Mouse (Mus musculus) forebrain, embryonic 13.5 days (tissue): ENCODE data around the gene Akr1a1. TPM values are rescaled to one million over a fixed set of nuclear protein-coding genes. Genes with fewer than 3 reads are reported as not detected.
"Not testable (repeated sequence)": the region's sequence is repeated elsewhere in the genome, so short reads cannot be mapped to it uniquely, and the experiment has no call there.

ENCODE experiments used
- ATAC-seq: fragments of 200-750 bp; cut with Nextera tagmentation; 2 replicates; pipeline ENCODE4 v1.8.0; 2017
- H3K27ac ChIP-seq: fragments of 300-500 bp; sonication (generic); 2 replicates; pipeline ENCODE4 v1.5.1; 2015; ENCODE audit warnings: inconsistent platforms, mild to moderate bottlenecking, moderate library complexity
- H3K27me3 ChIP-seq: fragments of 300-500 bp; sonication (generic); 2 replicates; pipeline ENCODE4 v1.6.1; 2015; ENCODE audit warnings: mild to moderate bottlenecking, inconsistent platforms
- H3K36me3 ChIP-seq: fragments of 300-500 bp; sonication (generic); 2 replicates; pipeline ENCODE4 v1.6.1; 2015; ENCODE audit warnings: mild to moderate bottlenecking, inconsistent platforms; ENCODE audit not compliant: poor library complexity, severe bottlenecking
- H3K4me1 ChIP-seq: fragments of 300-500 bp; sonication (generic); 2 replicates; pipeline ENCODE4 v1.6.1; 2015; ENCODE audit warnings: inconsistent platforms
- H3K4me2 ChIP-seq: fragments of 300-500 bp; sonication (generic); 2 replicates; pipeline ENCODE4 v1.6.1; 2015; ENCODE audit warnings: inconsistent platforms, mild to moderate bottlenecking, moderate library complexity
- H3K4me3 ChIP-seq: fragments of 300-500 bp; sonication (generic); 2 replicates; pipeline ENCODE4 v1.5.1; 2015; ENCODE audit warnings: mild to moderate bottlenecking, inconsistent platforms
- H3K9ac ChIP-seq: fragments of 300-500 bp; sonication (generic); 2 replicates; pipeline ENCODE4 v1.6.1; 2015; ENCODE audit warnings: mild to moderate bottlenecking, inconsistent platforms
- H3K9me3 ChIP-seq: fragments of 300-500 bp; sonication (generic); replicated peaks from 2 replicates; pipeline ENCODE4 v1.6.1; 2016; ENCODE audit warnings: inconsistent platforms
- WGBS: fragments of 180-500 bp; shearing (Covaris S2); methylation state at CpG from one replicate; pipeline ENCODE4 v1.1.7; 2015; 5-methylcytosine and 5-hydroxymethylcytosine counted together
- polyA plus RNA-seq: library from polyadenylated mRNA; unstranded; fragments of >200 nt; fragmentation: Nextera tagmentation; extraction: Ambion mirVana; gene quantifications from 2 replicates; pipeline ENCODE4 v1.2.1, GENCODE M21; 2015

Akr1a1 gene
- polyA plus RNA-seq, 1 experiment from 2014 or later, result 657 TPM

GRCm38 (mm10) chr4:116679141-116679540, 27.7 kb upstream of the Akr1a1 start:
- ATAC-seq, result no peak
- Histone ChIP-seq H3K36me3 (no peaks in the 10 kb centered on the region), H3K4me2 (no peak overlapping the region), H3K27ac (no peak overlapping the region), H3K9me3 (no peaks in the 10 kb centered on the region), H3K27me3 (no peaks in the 10 kb centered on the region), H3K4me3 (no peak overlapping the region), H3K9ac (no peak overlapping the region), H3K4me1 (no peaks in the 10 kb centered on the region)
- WGBS, result 64% methylated on average over 5 of the region's 5 CpGs

GRCm38 (mm10) chr4:116677808-116678207, 26.3 kb upstream of the Akr1a1 start:
- Histone ChIP-seq H3K4me2 (no peak overlapping the region), H3K27me3 (no peaks in the 10 kb centered on the region), H3K4me1 (no peaks in the 10 kb centered on the region), H3K27ac (no peak overlapping the region), H3K36me3 (no peaks in the 10 kb centered on the region), H3K9me3 (no peaks in the 10 kb centered on the region), H3K9ac (no peak overlapping the region), H3K4me3 (no peak overlapping the region)
- 81% methylated on average over 1 of the region's 1 CpGs for WGBS
- no peak for ATAC-seq

- Histone ChIP-seq H3K4me3 (no peak overlapping the region), H3K36me3 (no peaks in the 10 kb centered on the region), H3K9me3 (no peaks in the 10 kb centered on the region), H3K27me3 (no peaks in the 10 kb centered on the region), H3K4me2 (no peak overlapping the region), H3K9ac (no peak overlapping the region), H3K4me1 (no peaks in the 10 kb centered on the region), H3K27ac (no peak overlapping the region)
- ATAC-seq, result no peak
- 87% methylated on average over 3 of the region's 3 CpGs for WGBS
Observed at GRCm38 (mm10) chr4:116676027-116676426, 24.5 kb upstream of the Akr1a1 start.

- H3K36me3 ChIP-seq, H3K4me2 ChIP-seq, H3K4me3 ChIP-seq, H3K4me1 ChIP-seq, H3K27me3 ChIP-seq, H3K9ac ChIP-seq, ATAC-seq, H3K9me3 ChIP-seq, H3K27ac ChIP-seq: not testable (repeated sequence)
- 89% methylated on average over 6 of the region's 6 CpGs for WGBS
Observed at GRCm38 (mm10) chr4:116674761-116675160, 23.3 kb upstream of the Akr1a1 start.

GRCm38 (mm10) chr4:116672785-116673184, 21.3 kb upstream of the Akr1a1 start:
- no peak overlapping the region for H3K9ac ChIP-seq
- 84% methylated on average over 2 of the region's 2 CpGs for WGBS

GRCm38 (mm10) chr4:116669291-116669690, 17.8 kb upstream of the Akr1a1 start:
- H3K9ac ChIP-seq, result no peak overlapping the region
- no peaks in the 10 kb centered on the region for H3K4me1 ChIP-seq
- H3K9me3 ChIP-seq, result no peaks in the 10 kb centered on the region
- no peak overlapping the region for H3K4me2 ChIP-seq
- H3K36me3 ChIP-seq, result no peaks in the 10 kb centered on the region
- H3K27me3 ChIP-seq, result no peaks in the 10 kb centered on the region
- no peak overlapping the region for H3K27ac ChIP-seq
- 56% methylated on average over 2 of the region's 2 CpGs for WGBS
- ATAC-seq, result no peak
- no peak overlapping the region for H3K4me3 ChIP-seq

More at GRCm38 (mm10) chr4:116672785-116673184, 21.3 kb upstream of the Akr1a1 start:
- Histone ChIP-seq H3K4me2 (no peak overlapping the region), H3K36me3 (no peaks in the 10 kb centered on the region), H3K4me1 (no peaks in the 10 kb centered on the region), H3K9me3 (no peaks in the 10 kb centered on the region), H3K27ac (no peak overlapping the region), H3K4me3 (no peak overlapping the region), H3K27me3 (no peaks in the 10 kb centered on the region)
- no peak for ATAC-seq

- H3K36me3 ChIP-seq, result no peaks in the 10 kb centered on the region
- ATAC-seq, result no peak
- no peaks in the 10 kb centered on the region for H3K4me1 ChIP-seq
- H3K9ac ChIP-seq, result no peak overlapping the region
- no peak overlapping the region for H3K4me3 ChIP-seq
- no peaks in the 10 kb centered on the region for H3K9me3 ChIP-seq
- no peak overlapping the region for H3K27ac ChIP-seq
- H3K4me2 ChIP-seq, result no peak overlapping the region
- WGBS, result 68% methylated on average over 3 of the region's 3 CpGs
- no peaks in the 10 kb centered on the region for H3K27me3 ChIP-seq
Observed at GRCm38 (mm10) chr4:116668145-116668544, 16.7 kb upstream of the Akr1a1 start.

- Histone ChIP-seq H3K9ac (no peak overlapping the region), H3K27me3 (no peaks in the 10 kb centered on the region), H3K4me1 (no peaks in the 10 kb centered on the region), H3K9me3 (no peaks in the 10 kb centered on the region), H3K36me3 (no peaks in the 10 kb centered on the region), H3K4me3 (no peak overlapping the region), H3K4me2 (no peak overlapping the region), H3K27ac (no peak overlapping the region)
- 70% methylated on average over 4 of the region's 4 CpGs for WGBS
- no peak for ATAC-seq
Observed at GRCm38 (mm10) chr4:116666625-116667024, 15.1 kb upstream of the Akr1a1 start.

GRCm38 (mm10) chr4:116661998-116662397, 10.5 kb upstream of the Akr1a1 start:
- no peak for ATAC-seq
- Histone ChIP-seq H3K36me3 (no peaks in the 10 kb centered on the region), H3K4me1 (no peaks in the 10 kb centered on the region), H3K4me2 (no peak overlapping the region), H3K4me3 (no peak overlapping the region), H3K9me3 (no peaks in the 10 kb centered on the region), H3K9ac (no peak overlapping the region), H3K27me3 (no peaks in the 10 kb centered on the region), H3K27ac (no peak overlapping the region)
- 97% methylated on average over 1 of the region's 1 CpGs for WGBS

GRCm38 (mm10) chr4:116660829-116661228, 9.3 kb upstream of the Akr1a1 start:
- Histone ChIP-seq H3K27me3 (no peaks in the 10 kb centered on the region), H3K4me1 (no peaks in the 10 kb centered on the region), H3K4me2 (no peak overlapping the region), H3K9ac (no peak overlapping the region; the same call in 1 of the 2 replicates), H3K36me3 (no peaks in the 10 kb centered on the region), H3K9me3 (no peaks in the 10 kb centered on the region), H3K4me3 (no peak overlapping the region), H3K27ac (no peak overlapping the region)
- WGBS, result 79% methylated on average over 6 of the region's 6 CpGs
- ATAC-seq, result no peak

GRCm38 (mm10) chr4:116659916-116660315, 8.4 kb upstream of the Akr1a1 start:
- H3K36me3 ChIP-seq, H3K27ac ChIP-seq, H3K4me1 ChIP-seq, H3K9ac ChIP-seq, ATAC-seq, H3K27me3 ChIP-seq, H3K4me3 ChIP-seq, H3K4me2 ChIP-seq, H3K9me3 ChIP-seq: not testable (repeated sequence)
- WGBS, result 89% methylated on average over 6 of the region's 6 CpGs

GRCm38 (mm10) chr4:116659474-116659873, 8.0 kb upstream of the Akr1a1 start:
- no peaks in the 10 kb centered on the region for H3K9me3 ChIP-seq
- whole genome bisulfite sequencing, result 59% methylated on average over 2 of the region's 2 CpGs
- H3K27ac ChIP-seq, result no peak overlapping the region

GRCm38 (mm10) chr4:116657971-116658370, 6.5 kb upstream of the Akr1a1 start:
- 46% methylated on average over 3 of the region's 3 CpGs for WGBS
- Histone ChIP-seq H3K27ac (no peak overlapping the region), H3K27me3 (no peaks in the 10 kb centered on the region)

More at GRCm38 (mm10) chr4:116659474-116659873, 8.0 kb upstream of the Akr1a1 start:
- ATAC-seq, result no peak
- Histone ChIP-seq H3K4me3 (no peak overlapping the region), H3K27me3 (no peaks in the 10 kb centered on the region), H3K9ac (no peak overlapping the region), H3K36me3 (no peaks in the 10 kb centered on the region), H3K4me2 (no peak overlapping the region), H3K4me1 (no peaks in the 10 kb centered on the region)

More at GRCm38 (mm10) chr4:116657971-116658370, 6.5 kb upstream of the Akr1a1 start:
- no peaks in the 10 kb centered on the region for H3K9me3 ChIP-seq
- no peak for ATAC-seq
- no peaks in the 10 kb centered on the region for H3K36me3 ChIP-seq
- no peaks in the 10 kb centered on the region for H3K4me1 ChIP-seq
- H3K4me3 ChIP-seq, result no peak overlapping the region
- H3K9ac ChIP-seq, result no peak overlapping the region
- no peak overlapping the region for H3K4me2 ChIP-seq
